Mouse (Mus musculus): Measurements from ENCODE around the gene Gm45194. TPM values are rescaled to one million over a fixed set of nuclear protein-coding genes. Genes with fewer than 3 reads are reported as not detected.

Gene Gm45194
- polyA plus RNA-seq, 1 experiment from 2014 or later = 2.0 TPM

DNA sequence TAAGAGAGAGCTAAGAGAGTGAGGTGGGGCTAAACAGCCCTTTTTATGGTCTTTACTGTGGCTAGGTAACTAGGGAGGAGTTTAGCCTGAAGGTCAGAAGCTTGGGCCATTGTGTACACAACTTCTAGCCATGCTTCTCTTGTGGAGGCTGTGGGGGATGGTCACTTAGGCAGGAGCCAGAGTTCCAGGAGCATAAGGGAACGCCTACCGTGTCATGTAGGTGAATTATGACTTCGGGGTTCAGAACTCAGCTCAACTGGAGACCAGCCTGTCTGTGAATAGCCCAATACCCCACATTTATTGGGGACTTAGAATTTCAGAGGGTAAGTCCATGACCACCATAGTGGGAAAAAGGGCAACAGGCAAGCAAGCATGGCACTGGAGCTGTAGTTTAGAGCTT is 347.6 kb downstream of the Gm45194 start, which contains the start of gene 4933403O08Rik:
TSS of gene 4933403O08Rik (plus strand) at position 301 of the 400 bp plus-strand sequence.
- Histone ChIP-seq H3K27ac (ENCODE audit: low read depth, low read length) (no peak within 1 kb of the TSS), H3K27me3 (replicated peaks; ENCODE audit: control insufficient read depth, insufficient read depth, low read length) (no peaks in the 10 kb centered on the region), H3K9me3 (ENCODE audit: control insufficient read depth, low read length) (no peaks in the 10 kb centered on the region), H3K36me3 (ENCODE audit: control insufficient read depth, insufficient read depth, low read length) (no peaks in the 10 kb centered on the region), H3K4me1 (replicated peaks; ENCODE audit: control insufficient read depth, insufficient read depth, low read length) (no peaks in the 10 kb centered on the region), H3K4me2 (no peak within 1 kb of the TSS), H3K4me3 (ENCODE audit: low read depth, low read length) (no peak within 1 kb of the TSS), H3K9ac (ENCODE audit: low read depth, low read length) (no peak within 1 kb of the TSS)
- 83% methylated on average over 3 of the region's 3 CpGs for WGBS
- DNase-seq (ENCODE audit: low spot score) (no peak), ATAC-seq (replicated peaks; ENCODE audit: low FRiP score) (no peak)

DNA sequence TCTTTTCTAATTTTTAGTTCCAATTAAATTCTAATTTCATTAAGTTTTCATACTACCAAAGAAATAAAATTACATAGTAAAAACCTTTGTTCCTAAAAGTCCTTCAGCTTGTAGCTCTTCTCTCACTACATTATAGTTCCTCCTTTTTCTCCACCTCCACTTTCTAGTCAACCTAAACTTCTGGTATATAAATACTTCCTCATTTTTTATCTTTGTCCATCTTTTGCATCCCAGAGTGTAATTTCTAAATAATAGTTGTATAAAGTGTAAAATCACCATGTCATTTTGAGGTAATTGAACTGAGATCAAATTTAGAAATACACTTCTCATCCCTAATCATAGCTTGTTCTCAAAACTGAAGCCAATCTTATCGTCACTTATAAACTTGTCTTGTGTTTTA is 351.7 kb downstream of the Gm45194 start:
- H3K27me3 ChIP-seq (replicated peaks; ENCODE audit: control insufficient read depth, insufficient read depth, low read length) = no peaks in the 10 kb centered on the region
- H3K9me3 ChIP-seq (ENCODE audit: control insufficient read depth, low read length) = no peaks in the 10 kb centered on the region
- H3K9ac ChIP-seq (ENCODE audit: low read depth, low read length) = no peak overlapping the region
- 78% methylated on average over 1 of the region's 1 CpGs for WGBS
- ATAC-seq (replicated peaks; ENCODE audit: low FRiP score) (no peak), DNase-seq (ENCODE audit: low spot score) (no peak)
- no peak overlapping the region for H3K4me2 ChIP-seq
- no peaks in the 10 kb centered on the region for H3K4me1 ChIP-seq (replicated peaks; ENCODE audit: control insufficient read depth, insufficient read depth, low read length)
- H3K4me3 ChIP-seq (ENCODE audit: low read depth, low read length) = no peak overlapping the region
- no peak overlapping the region for H3K27ac ChIP-seq (ENCODE audit: low read depth, low read length)
- H3K36me3 ChIP-seq (ENCODE audit: control insufficient read depth, insufficient read depth, low read length) = no peaks in the 10 kb centered on the region

DNA sequence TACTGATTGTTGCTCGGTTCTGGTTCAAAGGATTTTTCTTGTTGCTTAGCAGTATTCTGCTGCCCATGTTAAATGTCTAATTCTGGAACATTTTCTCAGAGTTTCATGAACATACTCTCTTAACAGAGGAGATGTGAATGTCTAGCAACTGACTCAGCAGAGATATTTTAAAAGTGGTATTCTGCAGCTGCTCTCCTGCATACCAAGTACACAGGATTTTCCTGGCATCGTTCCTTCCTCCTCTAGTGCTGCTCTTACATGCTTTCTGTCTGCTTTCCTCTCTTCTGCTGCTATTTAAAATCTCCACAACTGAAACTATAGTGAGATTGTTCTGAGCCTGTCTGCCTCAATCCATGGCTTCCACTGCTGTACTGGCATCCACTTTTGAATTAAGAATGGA is 364.3 kb downstream of the Gm45194 start:
- Histone ChIP-seq H3K36me3 (ENCODE audit: control insufficient read depth, insufficient read depth, low read length) (no peaks in the 10 kb centered on the region), H3K4me3 (ENCODE audit: low read depth, low read length) (no peak overlapping the region), H3K9ac (ENCODE audit: low read depth, low read length) (no peak overlapping the region), H3K27ac (ENCODE audit: low read depth, low read length) (no peak overlapping the region), H3K4me1 (replicated peaks; ENCODE audit: control insufficient read depth, insufficient read depth, low read length) (no peaks in the 10 kb centered on the region), H3K9me3 (ENCODE audit: control insufficient read depth, low read length) (no peaks in the 10 kb centered on the region), H3K27me3 (replicated peaks; ENCODE audit: control insufficient read depth, insufficient read depth, low read length) (no peaks in the 10 kb centered on the region), H3K4me2 (no peak overlapping the region)
- DNase-seq (ENCODE audit: low spot score) (no peak), ATAC-seq (replicated peaks; ENCODE audit: low FRiP score) (no peak)
- WGBS = 77% methylated on average over 2 of the region's 2 CpGs

DNA sequence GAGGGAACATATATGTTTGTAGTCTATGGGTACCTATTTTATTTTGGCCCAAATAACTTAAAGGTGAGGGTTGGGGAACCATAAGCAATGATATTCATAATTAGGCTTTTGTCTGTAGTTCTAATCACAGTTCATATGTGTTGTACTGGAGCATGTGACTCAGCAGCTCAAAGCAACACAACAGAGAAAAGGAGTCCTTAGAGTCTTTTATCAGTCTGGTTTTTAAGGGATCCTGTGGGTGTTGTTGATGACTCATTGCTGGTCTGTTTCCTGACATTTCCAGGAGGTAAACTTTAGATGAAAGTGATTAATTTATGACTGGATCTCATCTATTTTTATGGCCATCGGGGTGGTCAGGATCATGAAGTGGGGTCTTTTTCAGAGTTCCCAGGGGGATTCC is 382.4 kb downstream of the Gm45194 start:
- Histone ChIP-seq H3K4me3 (ENCODE audit: low read depth, low read length) (no peak overlapping the region), H3K27me3 (replicated peaks; ENCODE audit: control insufficient read depth, insufficient read depth, low read length) (no peaks in the 10 kb centered on the region), H3K9ac (ENCODE audit: low read depth, low read length) (no peak overlapping the region), H3K4me1 (replicated peaks; ENCODE audit: control insufficient read depth, insufficient read depth, low read length) (no peaks in the 10 kb centered on the region), H3K36me3 (ENCODE audit: control insufficient read depth, insufficient read depth, low read length) (no peaks in the 10 kb centered on the region), H3K27ac (ENCODE audit: low read depth, low read length) (no peak overlapping the region), H3K9me3 (ENCODE audit: control insufficient read depth, low read length) (no peaks in the 10 kb centered on the region), H3K4me2 (no peak overlapping the region)
- DNase-seq (ENCODE audit: low spot score) (no peak), ATAC-seq (replicated peaks; ENCODE audit: low FRiP score) (no peak)
- 71% methylated on average over 1 of the region's 1 CpGs for whole genome bisulfite sequencing

Other genes with a start within 250 kb of the Gm45194 start
- 0.47 and 0.49 TPM in 2 replicates for gene Hdx, start 194.3 kb upstream of the Gm45194 start, polyA plus RNA-seq (2014; fragmentation: Nextera tagmentation; extraction: Ambion mirVana)
- 0.94 and 2.3 TPM in 2 replicates for gene Tex16, start 119.6 kb downstream of the Gm45194 start, polyA plus RNA-seq (2014; fragmentation: Nextera tagmentation; extraction: Ambion mirVana)

Measured in liver, embryonic 11.5 days (tissue).